Mouse (Mus musculus): ENCODE results near the gene Pik3c2g.

- TF ChIP-seq CTCF (IDR thresholded peaks at IDR 0.05; ENCODE audit: insufficient read depth, low read length): no peak
- no peak for TF ChIP-seq POLR2A (IDR thresholded peaks at IDR 0.05; ENCODE audit: borderline replicate concordance, extremely low read depth, low read depth, low read length)
Measured at GRCm38 (mm10) chr6:139569211-139569610, 17.8 kb upstream of the Pik3c2g start.

Data from lung, adult 2 months (tissue).